ENCODE assay signal across 8 mouse cellular contexts in genomic region chr8:11278101-11278611, GRCm38 (mm10). TPM values are rescaled to one million over a fixed set of nuclear protein-coding genes. Genes with fewer than 3 reads are reported as not detected.
DNase-seq lines count a peak whose midpoint lies in the region; ATAC-seq and TF ChIP-seq lines count a peak whose summit lies in the region.

No protein-coding gene starts in this region.

- H3K4me1 ChIP-seq in CH12.LX (ENCODE audit: control insufficient read depth in 1 of 2, insufficient read depth in 2 of 2), result peaks cover 2 to 25% of the 10 kb centered on the region in 2 experiments; a peak in 2 of 4 replicates
- H3K4me1 ChIP-seq in heart, embryonic 14.5 days (ENCODE audit: control insufficient read depth in 2 of 2, insufficient read depth in 2 of 2, low read length in 2 of 2), result peaks cover 53 to 81% of the 10 kb centered on the region in 2 experiments
- H3K4me1 ChIP-seq in stomach, postnatal 0 days (replicated peaks; ENCODE audit: control insufficient read depth, insufficient read depth), result 0 out of 2 replicates have a peak, but pooled peaks cover 4% of the 10 kb centered on the region
- H3K4me1 ChIP-seq in forebrain, embryonic 15.5 days, result 0 out of 2 replicates have a peak, but pooled peaks cover 8% of the 10 kb centered on the region

- DNase-seq in cerebellum, adult 9-11 months, result peak; percentile 4
- no peak for DNase-seq in cerebellum, postnatal 36 days
- peak; percentile 9 for DNase-seq in CH12.LX (ENCODE audit: extremely low read depth)
- DNase-seq in kidney, postnatal 4 days, result peak; percentile 65 to 75
- DNase-seq in stomach, postnatal 0 days (ENCODE audit: low spot score), result no peak
- no peak for DNase-seq in urinary bladder, postnatal 25 days (ENCODE audit: low spot score)

- dilution Hi-C loops in CH12.LX (cut with MboI; ENCODE audit: extremely low pct_ligation_motif_present, extremely low pct_unique_long_range_greater_than_20kb, low sequenced_read_pairs), result no loop called here

- no peak for ATAC-seq in heart, embryonic 14.5 days (ENCODE audit: insufficient number of reproducible peaks, insufficient read depth, low FRiP score, low read depth)
- peak; percentile 67; the same call in 1 of the 2 replicates for ATAC-seq in stomach, postnatal 0 days (ENCODE audit: low FRiP score, low TSS enrichment)
- ATAC-seq in forebrain, embryonic 15.5 days (replicated peaks), result no peak

- no peak overlapping the region for H3K9ac ChIP-seq in CH12.LX (ENCODE audit: insufficient read depth, low read depth)
- H3K9ac ChIP-seq in heart, embryonic 14.5 days (ENCODE audit: low read length), result no peak overlapping the region
- H3K9ac ChIP-seq in stomach, postnatal 0 days (ENCODE audit: low read length), result peak overlapping the region; percentile 27
- H3K9ac ChIP-seq in forebrain, embryonic 15.5 days (replicated peaks), result no peak overlapping the region

- no peak for TF ChIP-seq POLR2A in CH12.LX (IDR thresholded peaks at IDR 0.05; ENCODE audit: low read depth, low read length)

- no peak overlapping the region for H3K4me2 ChIP-seq in CH12.LX (ENCODE audit: insufficient read depth, low read depth, poor library complexity, severe bottlenecking)
- peak overlapping the region; percentile 45 for H3K4me2 ChIP-seq in heart, embryonic 14.5 days (ENCODE audit: low read length)
- no peak overlapping the region for H3K4me2 ChIP-seq in stomach, postnatal 0 days (replicated peaks; ENCODE audit: low read depth)
- H3K4me2 ChIP-seq in forebrain, embryonic 15.5 days (replicated peaks), result no peak overlapping the region

- H3K79me2 ChIP-seq in CH12.LX (replicated peaks; ENCODE audit: control insufficient read depth, extremely low read depth, insufficient read depth, poor library complexity, severe bottlenecking), result no peaks in the 10 kb centered on the region

- H3K4me3 ChIP-seq in CH12.LX (replicated peaks in 1 of 3; ENCODE audit: low read depth in 2 of 3, low read length in 2 of 3, poor library complexity in 1 of 3), result no peak overlapping the region
- no peak overlapping the region for H3K4me3 ChIP-seq in heart, embryonic 14.5 days (ENCODE audit: control insufficient read depth in 1 of 2, insufficient read depth in 1 of 2, low read depth in 1 of 2, low read length in 2 of 2)
- no peak overlapping the region for H3K4me3 ChIP-seq in stomach, postnatal 0 days (ENCODE audit: low read depth, low read length)
- H3K4me3 ChIP-seq in forebrain, embryonic 15.5 days, result no peak overlapping the region

- H3K27ac ChIP-seq in CH12.LX (ENCODE audit: insufficient read depth, low read depth), result no peak overlapping the region
- peak overlapping the region; percentile 75 to 81 for H3K27ac ChIP-seq in heart, embryonic 14.5 days (replicated peaks in 1 of 2; ENCODE audit: control insufficient read depth in 1 of 2, insufficient read depth in 1 of 2, low read depth in 2 of 2, low read length in 2 of 2)
- H3K27ac ChIP-seq in stomach, postnatal 0 days (replicated peaks), result peak overlapping the region; percentile 90
- H3K27ac ChIP-seq in forebrain, embryonic 15.5 days (replicated peaks), result no peak overlapping the region; the same call in 1 of the 2 replicates

- WGBS in heart, embryonic 14.5 days, result 51% methylated on average over 4 of the region's 4 CpGs
- WGBS in stomach, postnatal 0 days, result 34% methylated on average over 4 of the region's 4 CpGs
- WGBS in forebrain, embryonic 15.5 days, result 49% methylated on average over 4 of the region's 4 CpGs

- TF ChIP-seq RAD21 in CH12.LX (IDR thresholded peaks at IDR 0.05; ENCODE audit: low read depth, low read length), result no peak

- H3K27me3 ChIP-seq in CH12.LX (replicated peaks), result peaks cover 86% of the 10 kb centered on the region
- no peaks in the 10 kb centered on the region for H3K27me3 ChIP-seq in heart, embryonic 14.5 days (ENCODE audit: control insufficient read depth, insufficient read depth, low read length)
- H3K27me3 ChIP-seq in stomach, postnatal 0 days (ENCODE audit: control insufficient read depth, insufficient read depth, low read length), result no peaks in the 10 kb centered on the region
- no peaks in the 10 kb centered on the region for H3K27me3 ChIP-seq in forebrain, embryonic 15.5 days

- no peak for TF ChIP-seq EP300 in CH12.LX (IDR thresholded peaks at IDR 0.05; ENCODE audit: low read length)
- no peak for TF ChIP-seq EP300 in stomach, postnatal 0 days (optimal IDR thresholded peaks at IDR 0.05)

- peaks cover 14% of the 10 kb centered on the region for H3K9me3 ChIP-seq in CH12.LX (replicated peaks; ENCODE audit: low read length)
- 0 out of 2 replicates have a peak, but pooled peaks cover 4% of the 10 kb centered on the region for H3K9me3 ChIP-seq in heart, embryonic 14.5 days (ENCODE audit: control insufficient read depth, low read length)
- H3K9me3 ChIP-seq in stomach, postnatal 0 days (ENCODE audit: control insufficient read depth, low read length), result no peaks in the 10 kb centered on the region
- no peaks in the 10 kb centered on the region for H3K9me3 ChIP-seq in forebrain, embryonic 15.5 days

- TF ChIP-seq CTCF in CH12.LX (conservative IDR thresholded peaks at IDR 0.05 in 1 of 2, IDR thresholded peaks at IDR 0.05 in 1 of 2; ENCODE audit: low read depth in 2 of 2, low read length in 2 of 2), result no peak
- no peak for TF ChIP-seq CTCF in stomach, postnatal 0 days (IDR thresholded peaks at IDR 0.05; ENCODE audit: low read depth)

- in situ Hi-C loops in CH12.LX (cut with MboI; ENCODE audit: low pct_ligation_motif_present, low pct_unique_long_range_greater_than_20kb, low sequenced_read_pairs), result no loop called here

- H3K36me3 ChIP-seq in CH12.LX (replicated peaks in 1 of 2; ENCODE audit: control insufficient read depth in 1 of 2, insufficient read depth in 1 of 2, low read length in 1 of 2), result no peaks in the 10 kb centered on the region
- peaks cover 12% of the 10 kb centered on the region; the same call in 1 of the 2 replicates for H3K36me3 ChIP-seq in heart, embryonic 14.5 days (ENCODE audit: control insufficient read depth, insufficient read depth, low read length)
- H3K36me3 ChIP-seq in stomach, postnatal 0 days (ENCODE audit: control insufficient read depth, insufficient read depth, low read length), result no peaks in the 10 kb centered on the region; the same call in 1 of the 2 replicates
- no peaks in the 10 kb centered on the region for H3K36me3 ChIP-seq in forebrain, embryonic 15.5 days

TF ChIP-seq in CH12.LX, 34 proteins besides CTCF, POLR2A, EP300 and RAD21:
- no peak for TF ChIP-seq ELF1 (IDR thresholded peaks at IDR 0.05; ENCODE audit: low read depth, low read length)
- TF ChIP-seq MAX (IDR thresholded peaks at IDR 0.05; ENCODE audit: low read length), result no peak
- TF ChIP-seq CHD1 (IDR thresholded peaks at IDR 0.05; ENCODE audit: low read depth, low read length), result no peak
- no peak for TF ChIP-seq PAX5 (IDR thresholded peaks at IDR 0.05; ENCODE audit: low read length)
- TF ChIP-seq SIN3A (IDR thresholded peaks at IDR 0.05; ENCODE audit: low read length), result no peak
- TF ChIP-seq IRF4 (IDR thresholded peaks at IDR 0.05; ENCODE audit: low read depth, low read length), result no peak
- TF ChIP-seq USF1 (IDR thresholded peaks at IDR 0.05; ENCODE audit: low read depth, low read length), result no peak
- TF ChIP-seq ETS1 (conservative IDR thresholded peaks at IDR 0.05; ENCODE audit: low read depth, low read length), result no peak
- TF ChIP-seq ZMIZ1 (IDR thresholded peaks at IDR 0.05; ENCODE audit: low read depth, low read length), result no peak
- TF ChIP-seq ZC3H11A (IDR thresholded peaks at IDR 0.05; ENCODE audit: low read depth, low read length), result no peak
- TF ChIP-seq E2F4 (IDR thresholded peaks at IDR 0.05; ENCODE audit: insufficient replicate concordance, low read depth, low read length), result no peak
- no peak for TF ChIP-seq SMC3 (IDR thresholded peaks at IDR 0.05; ENCODE audit: low read depth, low read length)
- no peak for TF ChIP-seq ZKSCAN1 (IDR thresholded peaks at IDR 0.05; ENCODE audit: borderline replicate concordance, low read depth, low read length)
- no peak for TF ChIP-seq MEF2A (IDR thresholded peaks at IDR 0.05; ENCODE audit: borderline replicate concordance, low read depth, low read length)
- TF ChIP-seq RCOR1 (conservative IDR thresholded peaks at IDR 0.05; ENCODE audit: low read depth, low read length), result no peak
- TF ChIP-seq TBP (conservative IDR thresholded peaks at IDR 0.05; ENCODE audit: low read depth, low read length), result no peak
- no peak for TF ChIP-seq GABPA (IDR thresholded peaks at IDR 0.05; ENCODE audit: insufficient replicate concordance, low read depth, low read length)
- no peak for TF ChIP-seq NELFE (IDR thresholded peaks at IDR 0.05; ENCODE audit: low read depth, low read length)

RNA-seq across cellular contexts. Expression of gene Col4a2, which starts 34.4 kb away (rescaled TPM):
- total RNA-seq in CH12.LX (2012; rRNA removed) (0.04 TPM in 2 replicates), CH12.LX (2014; rRNA removed) (not detected in 2 replicates)
- 0.07 and 0.11 TPM in 2 replicates for polyA plus RNA-seq in CH12.LX (2012; ENCODE audit: insufficient read length, low read depth)
- 77.7 and 80.3 TPM in 2 replicates for polyA plus RNA-seq in heart, embryonic 14.5 days (2014; fragmentation: Nextera tagmentation; extraction: Ambion mirVana)
- 43.4 and 47.2 TPM in 2 replicates for polyA plus RNA-seq in stomach, postnatal 0 days (2015; fragmentation: Nextera tagmentation; extraction: Ambion mirVana)
- polyA plus RNA-seq in forebrain, embryonic 15.5 days (2015; fragmentation: Nextera tagmentation; extraction: Ambion mirVana), result 28.7 and 32.4 TPM in 2 replicates

RNA-seq across cellular contexts. Expression of gene Col4a1, which starts 34.5 kb away (rescaled TPM):
- total RNA-seq in CH12.LX (2012; rRNA removed), result 0.04 TPM in 1 of 2 replicates, not detected in the other
- total RNA-seq in CH12.LX (2014; rRNA removed), result 0.13 and 0.36 TPM in 2 replicates
- 0.27 TPM in 1 of 2 replicates, not detected in the other for polyA plus RNA-seq in CH12.LX (2012; ENCODE audit: insufficient read length, low read depth)
- 250 and 253 TPM in 2 replicates for polyA plus RNA-seq in heart, embryonic 14.5 days (2014; fragmentation: Nextera tagmentation; extraction: Ambion mirVana)
- 96.3 and 99.0 TPM in 2 replicates for polyA plus RNA-seq in stomach, postnatal 0 days (2015; fragmentation: Nextera tagmentation; extraction: Ambion mirVana)
- 61.4 and 67.6 TPM in 2 replicates for polyA plus RNA-seq in forebrain, embryonic 15.5 days (2015; fragmentation: Nextera tagmentation; extraction: Ambion mirVana)

Comparison
In these comparisons a context has a peak if more than half of its experiments do, and no peak if none do; other contexts are left out.
1. DNase-seq: peak in cerebellum, adult 9-11 months (single experiment), CH12.LX (single experiment) and kidney, postnatal 4 days (2 of 2); none in cerebellum, postnatal 36 days (0 of 2), stomach, postnatal 0 days (single experiment) and urinary bladder, postnatal 25 days (single experiment).
2. H3K27ac ChIP-seq: peak in heart, embryonic 14.5 days (2 of 2) and stomach, postnatal 0 days (single experiment); none in CH12.LX (single experiment) and forebrain, embryonic 15.5 days (single experiment).
3. RNA of gene Col4a2, which starts 34.4 kb away (polyA plus RNA-seq): 77.7 to 80.3 TPM in heart, embryonic 14.5 days, 43.4 to 47.2 TPM in stomach, postnatal 0 days and 28.7 to 32.4 TPM in forebrain, embryonic 15.5 days; 0.07 to 0.11 TPM in CH12.LX; every median in the first group is over 10 times any median in the second.
4. RNA of gene Col4a1, which starts 34.5 kb away (polyA plus RNA-seq): 250 to 253 TPM in heart, embryonic 14.5 days, 96.3 to 99.0 TPM in stomach, postnatal 0 days and 61.4 to 67.6 TPM in forebrain, embryonic 15.5 days; 0.27 TPM in CH12.LX; every median in the first group is over 10 times any median in the second.